Mouse (Mus musculus): Measurements from ENCODE around the gene Crim1.
A peak's percentile ranks its signal among the peaks of the same experiment; 100 is the strongest.

Gene Crim1

GRCm38 (mm10) chr17:78333275-78333674 lies 133.2 kb downstream of the Crim1 start:
- no peak for DNase-seq

GRCm38 (mm10) chr17:78335250-78335649 lies 135.2 kb downstream of the Crim1 start:
- DNase-seq, result no peak

GRCm38 (mm10) chr17:78343688-78344087 lies 143.6 kb downstream of the Crim1 start:
- no peak for DNase-seq

- DNase-seq, result no peak
These were observed 147.2 kb downstream of the Crim1 start for GRCm38 (mm10) chr17:78347111-78347801.

- DNase-seq, result no peak
These were observed 151.8 kb downstream of the Crim1 start for GRCm38 (mm10) chr17:78351676-78352499.

- DNase-seq, result no peak
These were observed 152.4 kb downstream of the Crim1 start for GRCm38 (mm10) chr17:78352500-78352855.

GRCm38 (mm10) chr17:78354411-78354810 lies 154.4 kb downstream of the Crim1 start:
- DNase-seq, result no peak

GRCm38 (mm10) chr17:78354871-78355270 lies 154.8 kb downstream of the Crim1 start:
- no peak for DNase-seq

GRCm38 (mm10) chr17:78355611-78356010 lies 155.6 kb downstream of the Crim1 start:
- DNase-seq, result no peak

- DNase-seq, result no peak
These were observed 157.7 kb downstream of the Crim1 start for GRCm38 (mm10) chr17:78357753-78358152.

- no peak for DNase-seq
These were observed 158.2 kb downstream of the Crim1 start for GRCm38 (mm10) chr17:78358251-78358726.

GRCm38 (mm10) chr17:78361939-78362728 lies 162.1 kb downstream of the Crim1 start:
- DNase-seq, result peak; percentile 29

GRCm38 (mm10) chr17:78364555-78365302 lies 164.7 kb downstream of the Crim1 start:
- DNase-seq, result no peak

- no peak for DNase-seq
These were observed 166.0 kb downstream of the Crim1 start for GRCm38 (mm10) chr17:78366070-78366469.

GRCm38 (mm10) chr17:78368481-78368880 lies 168.4 kb downstream of the Crim1 start:
- no peak for DNase-seq

- no peak for DNase-seq
These were observed 170.4 kb downstream of the Crim1 start for GRCm38 (mm10) chr17:78370445-78370844.

- DNase-seq, result no peak
These were observed 173.1 kb downstream of the Crim1 start for GRCm38 (mm10) chr17:78373174-78373573.

- DNase-seq, result no peak
These were observed 173.8 kb downstream of the Crim1 start for GRCm38 (mm10) chr17:78373849-78374248.

GRCm38 (mm10) chr17:78374756-78375155 lies 174.7 kb downstream of the Crim1 start:
- no peak for DNase-seq

- no peak for DNase-seq
These were observed 176.5 kb downstream of the Crim1 start for GRCm38 (mm10) chr17:78376587-78376986.

- DNase-seq, result no peak
These were observed 179.2 kb downstream of the Crim1 start for GRCm38 (mm10) chr17:78379079-78379729.

GRCm38 (mm10) chr17:78379730-78380245 lies 179.7 kb downstream of the Crim1 start:
- DNase-seq, result no peak

Data from liver (tissue).